Mouse (Mus musculus) left cerebral cortex, postnatal 14 days (tissue): ENCODE results near the gene St6gal1. TPM values are rescaled to one million over a fixed set of nuclear protein-coding genes. Genes with fewer than 3 reads are reported as not detected.

Experiments
- DNase-seq, 2 experiments: peaks; one replicate each; pipeline ENCODE4 v3.0.0; 2021 to 2022; ENCODE audit warnings: low spot score in 2 of 2, mixed read lengths in 1 of 2
- intact Hi-C: fragments of 180-260 bp; cut with DNase I; formaldehyde crosslinking; loops from one replicate; pipeline ENCODE4 v1.15.1; 2025
- total RNA-seq, 2 experiments: library from RNA; stranded (reverse); gene quantifications; 2 replicates each; pipeline ENCODE4 v1.2.3; 2021

St6gal1 gene
- total RNA-seq, 2 experiments from 2014 or later = 10.5 to 13.0 TPM

- intact Hi-C loops = no loop called here
- no peak for DNase-seq
These were observed 147.8 kb downstream of the St6gal1 start for GRCm38 (mm10) chr16:23372340-23372739.

GRCm38 (mm10) chr16:23374068-23374467, 149.5 kb downstream of the St6gal1 start:
- intact Hi-C loops = no loop called here
- no peak for DNase-seq

GRCm38 (mm10) chr16:23374938-23375337, 150.4 kb downstream of the St6gal1 start:
- peak; percentile 28 to 62 for DNase-seq
- intact Hi-C loops = no loop called here

- DNase-seq = no peak
- intact Hi-C loops = no loop called here
These were observed 151.6 kb downstream of the St6gal1 start for GRCm38 (mm10) chr16:23376189-23376588.

- no peak for DNase-seq
- intact Hi-C loops = no loop called here
These were observed 155.1 kb downstream of the St6gal1 start for GRCm38 (mm10) chr16:23379536-23380230.

GRCm38 (mm10) chr16:23384304-23384703, 159.8 kb downstream of the St6gal1 start:
- intact Hi-C loops = no loop called here
- no peak for DNase-seq

- intact Hi-C loops = no loop called here
- DNase-seq = no peak
These were observed 173.4 kb downstream of the St6gal1 start for GRCm38 (mm10) chr16:23397931-23398330.

GRCm38 (mm10) chr16:23401463-23401862, 176.9 kb downstream of the St6gal1 start:
- intact Hi-C loops = loop anchor here (5.0 kb wide), 1 partner anchor 174 kb away; no protein-coding TSS in a partner anchor
- DNase-seq = no peak

- intact Hi-C loops = loop anchor here (2.0 to 5.0 kb wide), 2 partner anchors 175 to 251 kb away; no protein-coding TSS in a partner anchor
- DNase-seq = no peak
These were observed 177.4 kb downstream of the St6gal1 start for GRCm38 (mm10) chr16:23401959-23402358.

GRCm38 (mm10) chr16:23403008-23403755, 178.6 kb downstream of the St6gal1 start:
- intact Hi-C loops = loop anchor here (2.0 to 5.0 kb wide), 2 partner anchors 176 to 252 kb away; no protein-coding TSS in a partner anchor
- peak; percentile 81 to 86 for DNase-seq

Other genes with a start within 250 kb of the St6gal1 start
- gene Kng2, start 195.3 kb upstream of the St6gal1 start, total RNA-seq = not detected
- gene Kng1, start 166.9 kb upstream of the St6gal1 start, total RNA-seq = not detected
- gene Eif4a2, start 117.3 kb upstream of the St6gal1 start, total RNA-seq = 100 to 1,000 TPM; 759 to 792 TPM
- 1 to 10 TPM; 3.8 to 6.0 TPM for gene Rfc4, start 97.0 kb upstream of the St6gal1 start, total RNA-seq
- not detected for gene Adipoq, start 78.2 kb upstream of the St6gal1 start, total RNA-seq
- under 1 TPM; 0.11 to 0.24 TPM for gene Rtp1, start 204.4 kb downstream of the St6gal1 start, total RNA-seq